Mouse (Mus musculus): ENCODE results near the gene H2afy.

DNA sequence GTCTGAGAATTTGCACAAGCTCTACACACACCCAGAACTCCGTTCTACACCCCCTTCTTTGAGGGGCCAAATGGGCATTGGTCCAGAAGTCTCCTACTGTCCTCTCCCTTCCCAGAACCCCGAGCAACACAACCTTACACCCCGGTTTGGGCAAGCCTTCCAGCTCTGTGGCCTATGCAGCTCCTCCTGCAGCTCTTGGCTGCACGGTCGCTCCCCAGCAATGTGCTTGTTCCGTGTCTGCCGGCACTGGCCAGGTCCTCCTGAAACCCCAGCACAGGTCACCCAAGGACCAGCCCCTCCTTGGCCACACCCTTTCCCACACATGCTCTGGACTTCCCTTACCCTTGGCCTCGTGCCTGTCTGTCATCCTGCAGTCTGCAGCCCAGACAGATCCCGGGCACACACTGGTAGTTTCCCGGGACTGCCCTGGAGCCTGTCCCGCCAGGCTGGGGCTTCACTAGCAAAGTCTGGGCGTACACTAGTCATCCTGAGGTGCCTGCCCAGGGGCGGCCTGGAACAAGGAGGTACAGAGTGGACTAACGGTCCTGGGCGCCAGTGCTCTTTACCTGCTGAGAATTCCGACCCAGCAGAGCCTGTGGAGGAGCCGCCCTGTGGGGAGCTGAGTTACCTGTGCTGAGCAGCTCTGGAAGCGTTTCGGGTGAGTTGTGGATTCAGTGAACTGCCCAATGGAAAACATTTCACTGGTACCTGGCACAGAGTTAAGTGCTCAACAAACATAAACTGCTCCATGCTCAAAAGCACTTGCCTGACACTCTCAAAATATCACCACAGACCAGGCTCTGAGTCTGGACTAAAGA is 22.5 kb downstream of the H2afy start:
- TF ChIP-seq FLI1 (IDR thresholded peaks at IDR 0.05; ENCODE audit: low read length): no peak
- no peak for TF ChIP-seq GATA1 (IDR thresholded peaks at IDR 0.05; ENCODE audit: borderline replicate concordance, low read length)

Measured in megakaryocyte, embryonic 14.5 days (primary cell).